Mouse (Mus musculus) hindbrain, embryonic 16.5 days (tissue): ENCODE measurements around the gene Ppp1r37. TPM values are rescaled to one million over a fixed set of nuclear protein-coding genes. Genes with fewer than 3 reads are reported as not detected.
"Not testable (repeated sequence)": the region's sequence is repeated elsewhere in the genome, so short reads cannot be mapped to it uniquely, and the experiment has no call there.

Experiments used
- ATAC-seq: fragments of 200-750 bp; cut with Nextera tagmentation; 2 replicates; pipeline ENCODE4 v1.8.0; 2017; ENCODE audit warnings: moderate TSS enrichment, moderate library complexity
- H3K27ac ChIP-seq: fragments of 300-500 bp; sonication (generic); 2 replicates; pipeline ENCODE4 v1.5.1; 2014; ENCODE audit warnings: low read depth, mild to moderate bottlenecking, control low read depth, low read length, moderate library complexity
- H3K27me3 ChIP-seq: fragments of 300-500 bp; sonication (generic); replicated peaks from 2 replicates; pipeline ENCODE4 v1.6.1; 2014; ENCODE audit warnings: low read length; ENCODE audit not compliant: control insufficient read depth, insufficient read depth
- H3K36me3 ChIP-seq: fragments of 300-500 bp; sonication (generic); 2 replicates; pipeline ENCODE4 v1.6.1; 2014; ENCODE audit warnings: mild to moderate bottlenecking, low read length, moderate library complexity, mixed read lengths; ENCODE audit not compliant: control insufficient read depth, insufficient read depth
- H3K4me1 ChIP-seq: fragments of 300-500 bp; sonication (generic); 2 replicates; pipeline ENCODE4 v1.6.1; 2014; ENCODE audit warnings: low read depth, low read length; ENCODE audit not compliant: control insufficient read depth, insufficient read depth
- H3K4me2 ChIP-seq: fragments of 300-500 bp; sonication (generic); 2 replicates; pipeline ENCODE4 v1.6.1; 2014; ENCODE audit warnings: mild to moderate bottlenecking, low read length, control low read depth, moderate library complexity
- H3K4me3 ChIP-seq: fragments of 300-500 bp; sonication (generic); 2 replicates; pipeline ENCODE4 v1.5.1; 2014; ENCODE audit warnings: mild to moderate bottlenecking, low read length, control low read depth, moderate library complexity
- H3K9ac ChIP-seq: fragments of 300-500 bp; sonication (generic); 2 replicates; pipeline ENCODE4 v1.6.1; 2014; ENCODE audit warnings: low read depth, mild to moderate bottlenecking, control low read depth, low read length, moderate library complexity
- H3K9me3 ChIP-seq: fragments of 300-500 bp; sonication (generic); 2 replicates; pipeline ENCODE4 v1.6.1; 2014; ENCODE audit warnings: mild to moderate bottlenecking, low read length, moderate library complexity; ENCODE audit not compliant: control insufficient read depth
- WGBS: fragments of 180-500 bp; shearing (Covaris S2); extraction: QIAGEN DNeasy Blood & Tissue Kit; methylation state at CpG from one replicate; pipeline ENCODE4 v1.1.7; 2014; 5-methylcytosine and 5-hydroxymethylcytosine counted together
- polyA plus RNA-seq: library from polyadenylated mRNA; unstranded; fragments of >200 nt; fragmentation: Nextera tagmentation; extraction: Ambion mirVana; gene quantifications from 2 replicates; pipeline ENCODE4 v1.2.1, GENCODE M21; 2015

Gene Ppp1r37
- polyA plus RNA-seq, 1 experiment from 2014 or later = 37.7 TPM

DNA sequence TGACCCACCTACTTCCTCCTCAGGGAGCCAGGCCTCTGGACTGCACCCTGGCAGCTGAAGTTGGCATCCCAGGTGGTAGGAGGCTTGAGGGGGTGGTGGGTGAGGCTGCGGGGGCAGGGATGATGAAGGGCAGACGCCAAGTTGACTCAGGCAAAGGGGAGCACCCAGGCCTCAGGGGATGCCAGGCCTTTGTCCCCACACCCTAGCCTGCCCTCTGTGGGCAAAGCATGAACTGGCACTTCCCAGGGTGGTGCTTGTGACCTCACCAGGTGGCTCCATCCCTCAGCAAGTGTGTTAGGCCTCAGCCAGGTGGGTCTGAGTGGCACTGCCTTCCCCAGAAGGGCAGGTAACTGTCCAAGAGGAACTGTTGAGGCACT lies 37.8 kb downstream of the Ppp1r37 start:
- H3K27me3 ChIP-seq = peaks cover 42% of the 10 kb centered on the region
- H3K36me3 ChIP-seq = no peaks in the 10 kb centered on the region; the same call in 1 of the 2 replicates
- H3K4me2 ChIP-seq = no peak overlapping the region
- no peaks in the 10 kb centered on the region for H3K9me3 ChIP-seq
- H3K27ac ChIP-seq = no peak overlapping the region
- WGBS = 63% methylated on average over 2 of the region's 2 CpGs
- peaks cover 17% of the 10 kb centered on the region for H3K4me1 ChIP-seq
- ATAC-seq = no peak
- H3K9ac ChIP-seq = no peak overlapping the region
- H3K4me3 ChIP-seq = no peak overlapping the region

DNA sequence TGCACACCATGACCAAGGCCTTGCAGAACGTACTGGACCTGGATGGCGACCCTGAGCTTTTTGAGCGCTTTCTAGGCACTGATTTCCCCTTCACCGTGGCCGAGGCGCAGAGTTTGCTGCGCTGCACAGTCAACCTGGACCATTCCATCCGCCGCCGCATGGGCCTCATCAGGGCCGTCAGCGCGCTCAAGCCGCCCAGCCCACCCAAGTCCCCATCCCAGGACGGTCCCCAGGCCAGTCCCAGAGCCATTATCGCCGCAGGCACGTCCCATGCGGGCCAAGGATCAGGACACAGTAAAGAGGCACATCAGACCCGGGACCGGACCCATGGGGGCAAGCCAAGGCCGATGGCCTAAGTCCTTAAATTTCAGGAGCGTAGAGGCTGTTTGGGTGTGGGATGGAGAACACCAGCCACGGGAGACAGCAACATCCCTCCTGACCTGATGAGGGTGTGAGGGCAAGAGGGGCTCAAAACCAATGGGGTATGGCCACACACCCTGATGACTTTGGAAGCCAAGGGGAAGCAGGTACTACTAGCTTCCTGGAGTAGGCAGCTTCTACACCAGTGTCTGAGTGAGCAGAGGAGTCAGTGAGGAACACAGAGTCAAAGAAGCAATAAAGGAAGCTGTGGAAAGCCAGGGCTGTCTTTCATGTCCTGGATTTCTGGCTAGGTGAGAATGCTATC lies 38.3 kb downstream of the Ppp1r37 start:
- 12% methylated on average over 24 of the region's 24 CpGs for WGBS
- Histone ChIP-seq H3K27me3 (peaks cover 43% of the 10 kb centered on the region), H3K4me2 (peak overlapping the region; percentile 66), H3K9ac (peak overlapping the region; percentile 39), H3K4me3 (peak overlapping the region; percentile 42), H3K4me1 (peaks cover 19% of the 10 kb centered on the region), H3K36me3 (no peaks in the 10 kb centered on the region; the same call in 1 of the 2 replicates), H3K27ac (no peak overlapping the region), H3K9me3 (no peaks in the 10 kb centered on the region)
- peak; percentile 40 for ATAC-seq

DNA sequence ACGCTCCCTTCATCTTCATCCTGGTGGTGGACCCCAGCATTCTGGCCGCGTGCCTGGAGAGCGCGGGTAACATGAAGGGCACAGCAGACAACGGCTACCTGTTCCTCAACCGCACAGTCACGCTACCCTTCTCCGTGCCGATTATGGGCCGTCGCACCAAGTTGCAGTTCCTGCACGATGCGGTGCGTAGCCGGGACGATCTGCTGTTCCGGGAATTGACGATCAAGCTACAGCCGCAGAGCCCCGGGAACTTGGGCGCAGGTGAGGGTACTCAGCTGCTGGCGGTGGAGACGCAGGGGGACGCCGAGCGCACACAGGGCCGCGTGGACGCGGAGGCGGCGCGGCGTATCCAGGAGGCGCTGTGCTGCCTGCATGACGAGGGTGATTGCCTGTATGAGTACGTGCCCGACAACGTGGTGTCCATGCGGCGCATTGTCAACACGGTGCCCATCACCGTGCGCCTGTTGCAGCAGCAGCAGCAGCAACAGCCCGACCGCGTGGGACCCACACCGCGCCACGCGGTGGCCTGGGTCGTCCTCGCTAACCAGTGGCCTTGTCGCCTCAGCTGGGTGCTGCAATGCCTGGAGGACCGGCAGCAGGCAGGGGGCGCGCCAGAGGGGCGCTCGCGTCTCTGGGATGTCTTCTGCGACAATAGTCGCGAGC lies 39.0 kb downstream of the Ppp1r37 start:
- ATAC-seq = peak; percentile 75
- Histone ChIP-seq H3K27ac (no peak overlapping the region), H3K27me3 (peaks cover 47% of the 10 kb centered on the region), H3K4me2 (peak overlapping the region; percentile 66), H3K4me1 (peaks cover 19% of the 10 kb centered on the region), H3K9ac (peak overlapping the region; percentile 39), H3K36me3 (no peaks in the 10 kb centered on the region; the same call in 1 of the 2 replicates), H3K9me3 (no peaks in the 10 kb centered on the region), H3K4me3 (peak overlapping the region; percentile 42)
- WGBS = 1% methylated on average over 60 of the region's 64 CpGs

DNA sequence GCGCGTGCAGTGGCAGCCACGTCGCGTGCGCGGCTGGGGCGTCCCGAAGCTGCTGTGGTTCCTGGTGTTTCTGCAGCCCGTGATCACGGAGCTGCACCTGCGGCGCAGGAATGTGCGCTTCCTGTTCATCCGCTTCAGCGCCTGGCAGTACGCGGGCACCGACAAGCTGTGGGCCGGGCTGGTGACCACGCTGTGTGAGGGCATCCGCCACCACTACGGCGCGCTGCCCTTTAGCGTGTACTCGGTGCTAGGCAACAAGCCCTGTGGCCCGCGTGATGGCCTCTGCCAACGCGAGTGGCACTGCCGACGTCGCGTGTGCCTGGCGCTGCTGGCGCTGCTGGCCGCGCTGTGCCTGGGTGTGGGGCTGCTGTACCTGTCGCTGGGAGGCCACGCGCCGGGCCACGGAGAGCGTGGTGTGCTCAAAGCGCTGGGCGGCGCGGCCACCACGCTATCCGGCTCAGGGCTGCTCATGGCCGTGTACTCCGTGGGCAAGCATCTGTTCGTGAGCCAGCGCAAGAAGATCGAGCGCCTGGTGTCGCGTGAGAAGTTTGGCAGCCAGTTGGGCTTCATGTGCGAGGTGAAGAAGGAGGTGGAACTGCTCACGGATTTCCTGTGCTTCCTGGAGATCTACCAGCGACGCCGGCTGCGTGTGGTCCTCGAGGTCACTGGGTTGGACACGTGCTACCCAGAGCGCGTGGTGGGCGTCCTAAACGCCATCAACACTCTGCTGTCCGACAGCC lies 39.7 kb downstream of the Ppp1r37 start:
- Histone ChIP-seq H3K4me2 (peak overlapping the region; percentile 66), H3K4me3 (peak overlapping the region; percentile 42), H3K9me3 (no peaks in the 10 kb centered on the region), H3K4me1 (peaks cover 19% of the 10 kb centered on the region), H3K36me3 (no peaks in the 10 kb centered on the region), H3K9ac (peak overlapping the region; percentile 51), H3K27me3 (peaks cover 51% of the 10 kb centered on the region), H3K27ac (no peak overlapping the region)
- ATAC-seq = peak; percentile 31; the same call in 1 of the 2 replicates
- WGBS = 9% methylated on average over 72 of the region's 72 CpGs

DNA sequence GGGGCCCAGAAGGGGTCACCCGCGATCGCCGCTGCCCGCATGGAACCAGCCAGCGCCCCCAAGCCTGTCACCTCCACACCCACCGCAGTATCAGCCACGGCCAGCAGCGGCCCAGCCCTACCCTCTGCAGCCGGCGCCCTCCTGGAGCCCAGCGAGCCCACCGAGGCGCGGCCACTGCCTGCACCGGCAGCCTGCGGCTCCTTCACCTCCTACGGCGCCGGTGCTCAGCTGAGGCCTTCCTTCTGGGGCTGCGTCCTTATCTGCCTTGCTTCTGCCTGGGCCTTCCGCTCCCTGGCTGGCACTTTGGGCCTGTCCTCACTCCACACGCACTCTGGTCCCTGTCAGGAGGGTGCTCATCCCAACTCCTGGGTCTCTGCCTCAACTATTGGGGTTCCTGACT lies 42.8 kb downstream of the Ppp1r37 start:
- ATAC-seq = no peak
- H3K4me2 ChIP-seq = peak overlapping the region; percentile 34
- H3K9ac ChIP-seq = peak overlapping the region; percentile 20
- peaks cover 23% of the 10 kb centered on the region for H3K4me1 ChIP-seq
- no peaks in the 10 kb centered on the region for H3K9me3 ChIP-seq
- WGBS = 5% methylated on average over 19 of the region's 23 CpGs
- peak overlapping the region; percentile 6; the same call in 1 of the 2 replicates for H3K4me3 ChIP-seq
- no peak overlapping the region for H3K27ac ChIP-seq
- H3K27me3 ChIP-seq = peaks cover 46% of the 10 kb centered on the region
- H3K36me3 ChIP-seq = no peaks in the 10 kb centered on the region

DNA sequence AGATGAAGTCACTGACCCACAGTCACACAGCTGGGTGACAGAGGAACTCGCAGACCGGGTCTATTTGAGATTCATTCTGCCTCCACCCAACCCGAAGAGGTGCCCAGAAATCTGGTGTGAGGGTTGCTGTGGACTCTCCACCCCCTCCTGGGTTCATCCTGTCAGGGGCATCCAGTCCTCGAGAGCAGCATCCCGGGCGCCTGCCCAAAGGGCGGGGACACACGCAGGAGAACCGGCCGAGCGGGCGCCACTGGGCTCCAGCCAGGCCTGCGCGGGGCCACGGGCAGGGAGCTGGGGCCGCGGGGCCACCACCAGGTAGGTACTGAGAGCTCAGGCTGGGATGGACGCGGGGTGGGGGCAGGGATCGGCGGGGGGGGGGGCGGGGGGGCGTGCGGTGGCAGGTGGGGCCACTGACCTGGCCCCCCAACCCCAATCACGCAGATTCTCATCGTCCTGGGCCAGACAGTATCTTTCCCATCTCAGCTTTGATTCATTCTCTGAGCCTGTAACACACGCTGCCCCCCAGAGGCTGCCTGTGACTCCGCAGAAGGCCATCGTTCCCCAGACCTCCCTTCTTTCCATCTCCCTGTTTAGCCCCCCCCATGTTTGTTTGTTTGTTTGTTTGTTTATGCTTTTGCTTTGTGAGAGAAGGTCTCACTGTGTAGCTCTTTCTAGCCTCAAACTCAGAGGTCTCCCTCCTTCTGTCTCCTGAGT lies 45.1 kb downstream of the Ppp1r37 start, which contains the start of gene Nkpd1:
Nkpd1 (plus strand) TSS at position 187 of the 714 bp plus-strand sequence.
- no peaks in the 10 kb centered on the region for H3K36me3 ChIP-seq
- peaks cover 34% of the 10 kb centered on the region for H3K27me3 ChIP-seq
- WGBS = 5% methylated on average over 16 of the region's 29 CpGs
- peaks cover 9% of the 10 kb centered on the region for H3K4me1 ChIP-seq
- H3K27ac ChIP-seq = no peak within 1 kb of the TSS
- ATAC-seq = no peak
- H3K9ac ChIP-seq = peak within 1 kb of the TSS; percentile 64
- H3K4me3 ChIP-seq = peak within 1 kb of the TSS; percentile 30; the same call in 1 of the 2 replicates
- no peaks in the 10 kb centered on the region for H3K9me3 ChIP-seq
- H3K4me2 ChIP-seq = peak within 1 kb of the TSS; percentile 57

DNA sequence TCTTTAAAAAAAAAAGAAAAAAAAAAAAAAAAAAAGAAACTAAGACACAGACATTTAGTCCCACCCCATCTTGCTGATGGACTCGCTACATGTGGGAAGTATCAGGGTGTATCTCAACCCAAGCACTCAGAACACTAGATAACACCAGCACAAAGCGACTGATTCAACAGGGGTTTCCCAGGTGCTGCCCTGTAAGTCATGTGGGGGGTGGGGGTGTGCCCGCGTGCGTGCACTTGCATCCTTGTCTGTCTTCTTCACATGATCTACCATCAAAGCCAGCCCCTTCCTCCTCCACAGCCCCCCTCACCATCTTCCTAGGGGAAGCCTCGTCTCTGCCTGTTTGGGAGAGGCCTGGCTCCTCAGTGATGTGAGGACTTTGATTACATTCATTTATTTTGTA lies 50.5 kb downstream of the Ppp1r37 start:
- Histone ChIP-seq H3K4me2 (no peak overlapping the region), H3K36me3 (no peaks in the 10 kb centered on the region), H3K9ac (no peak overlapping the region), H3K4me1 (peaks cover 10% of the 10 kb centered on the region; the same call in 1 of the 2 replicates), H3K27ac (no peak overlapping the region), H3K9me3 (no peaks in the 10 kb centered on the region), H3K27me3 (no peaks in the 10 kb centered on the region), H3K4me3 (no peak overlapping the region)
- WGBS = 75% methylated on average over 6 of the region's 6 CpGs
- no peak for ATAC-seq

DNA sequence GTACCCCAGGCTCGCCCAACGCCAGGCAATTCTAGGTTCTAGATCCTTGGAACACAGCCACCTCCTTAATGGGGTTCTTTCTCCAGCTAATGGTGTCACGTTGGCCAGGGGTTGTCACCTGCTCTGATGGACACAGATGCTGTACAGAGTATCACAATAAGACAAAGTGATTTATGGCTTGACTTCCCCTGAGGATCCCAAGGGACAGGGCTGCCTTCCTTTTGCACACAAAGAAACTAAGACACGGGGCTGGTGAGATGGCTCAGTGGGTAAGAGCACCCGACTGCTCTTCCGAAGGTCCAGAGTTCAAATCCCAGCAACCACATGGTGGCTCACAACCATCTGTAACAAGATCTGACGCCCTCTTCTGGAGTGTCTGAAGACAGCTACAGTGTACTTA lies 50.9 kb downstream of the Ppp1r37 start:
- not testable (repeated sequence) for H3K36me3 ChIP-seq, H3K9ac ChIP-seq, H3K4me3 ChIP-seq, ATAC-seq, H3K4me2 ChIP-seq, H3K27ac ChIP-seq, H3K27me3 ChIP-seq, H3K9me3 ChIP-seq
- 81% methylated on average over 6 of the region's 7 CpGs for WGBS
- H3K4me1 ChIP-seq = peaks cover 14% of the 10 kb centered on the region; the same call in 1 of the 2 replicates
